Mouse (Mus musculus) limb, embryonic 11.5 days (tissue): Measurements from ENCODE around the gene Slc15a2. TPM values are rescaled to one million over a fixed set of nuclear protein-coding genes. Genes with fewer than 3 reads are reported as not detected.
A peak's percentile ranks its signal among the peaks of the same experiment; 100 is the strongest.

Source experiments
- ATAC-seq: fragments of 200-750 bp; cut with Nextera tagmentation; 2 replicates; pipeline ENCODE4 v1.8.0; 2017; ENCODE audit warnings: low read depth; ENCODE audit not compliant: insufficient number of reproducible peaks, low FRiP score, low TSS enrichment
- DNase-seq: peaks from one replicate; pipeline ENCODE4 v3.0.0-alpha.2; 2015; ENCODE audit warnings: low spot score
- H3K27ac ChIP-seq: fragments of 300-500 bp; sonication (generic); replicated peaks from 2 replicates; pipeline ENCODE4 v1.5.1; 2014; ENCODE audit warnings: low read depth, mild to moderate bottlenecking, low read length
- H3K27me3 ChIP-seq: fragments of 300-500 bp; sonication (generic); 2 replicates; pipeline ENCODE4 v1.6.1; 2014; ENCODE audit warnings: mild to moderate bottlenecking, low read length, mixed read lengths; ENCODE audit not compliant: control insufficient read depth, insufficient read depth
- H3K36me3 ChIP-seq: fragments of 300-500 bp; sonication (generic); 2 replicates; pipeline ENCODE4 v1.6.1; 2014; ENCODE audit warnings: mild to moderate bottlenecking, low read length, moderate library complexity, mixed read lengths; ENCODE audit not compliant: control insufficient read depth, insufficient read depth
- H3K4me1 ChIP-seq: fragments of 300-500 bp; sonication (generic); 2 replicates; pipeline ENCODE4 v1.6.1; 2014; ENCODE audit warnings: low read length, mixed read lengths; ENCODE audit not compliant: control insufficient read depth, insufficient read depth
- H3K4me2 ChIP-seq: fragments of 300-500 bp; sonication (generic); 2 replicates; pipeline ENCODE4 v1.6.1; 2014; ENCODE audit warnings: low read depth, mild to moderate bottlenecking, moderate library complexity; ENCODE audit not compliant: severe bottlenecking
- H3K4me3 ChIP-seq: fragments of 300-500 bp; sonication (generic); 2 replicates; pipeline ENCODE4 v1.5.1; 2014; ENCODE audit warnings: low read depth, low read length
- H3K9ac ChIP-seq: fragments of 300-500 bp; sonication (generic); 2 replicates; pipeline ENCODE4 v1.6.1; 2014; ENCODE audit warnings: mild to moderate bottlenecking, low read length
- H3K9me3 ChIP-seq: fragments of 300-500 bp; sonication (generic); 2 replicates; pipeline ENCODE4 v1.6.1; 2016; ENCODE audit warnings: low read length; ENCODE audit not compliant: control insufficient read depth
- WGBS: fragments of 180-500 bp; shearing (Covaris S2); extraction: QIAGEN DNeasy Blood & Tissue Kit; methylation state at CpG from one replicate; pipeline ENCODE4 v1.1.7; 2014; 5-methylcytosine and 5-hydroxymethylcytosine counted together
- polyA plus RNA-seq: library from polyadenylated mRNA; unstranded; fragments of >200 nt; fragmentation: Nextera tagmentation; extraction: Ambion mirVana; gene quantifications from 2 replicates; pipeline ENCODE4 v1.2.1, GENCODE M21; 2014

Slc15a2 gene
- 2.1 and 3.6 TPM in 2 replicates for polyA plus RNA-seq

DNA sequence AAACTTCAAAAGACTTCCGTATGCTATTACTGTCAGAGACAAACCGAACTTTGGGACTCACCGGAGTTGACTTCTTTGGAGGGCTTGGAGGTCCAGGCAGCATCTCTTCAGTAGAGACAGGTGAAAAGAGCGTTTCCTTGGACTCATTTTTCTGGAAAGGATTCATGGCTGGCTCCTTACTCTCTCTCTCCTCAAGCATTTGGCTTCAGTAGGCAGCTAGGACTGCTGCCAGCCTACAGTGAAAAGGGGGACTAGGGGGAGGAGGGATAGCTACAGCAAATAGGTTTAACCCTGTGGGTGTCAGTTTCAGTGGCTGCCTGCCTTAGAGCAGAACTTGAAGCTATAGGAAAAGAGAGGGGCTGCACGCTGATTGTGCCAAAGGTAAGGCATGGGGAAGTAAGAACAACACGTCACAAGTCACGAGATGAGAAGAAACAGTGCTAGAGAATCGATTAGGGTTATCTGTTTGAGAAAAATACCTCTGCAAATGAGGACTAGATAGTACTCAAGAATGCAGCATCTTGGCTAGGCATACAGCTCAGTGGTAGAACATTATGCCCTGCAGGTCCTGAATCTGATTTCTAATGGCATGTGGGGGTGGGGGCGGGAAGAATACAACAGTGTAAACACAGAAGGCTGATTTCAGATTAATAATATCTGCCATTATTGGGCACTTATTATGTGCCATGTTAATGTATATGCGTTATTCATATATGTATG lies at the start of gene Slc15a2:
Gene Slc15a2 (minus strand): TSS at position 369 of the 720 bp plus-strand sequence.
- no peaks in the 10 kb centered on the region for H3K36me3 ChIP-seq
- no peak within 1 kb of the TSS for H3K4me2 ChIP-seq
- no peak within 1 kb of the TSS for H3K4me3 ChIP-seq
- H3K27ac ChIP-seq: no peak within 1 kb of the TSS
- H3K9me3 ChIP-seq: no peaks in the 10 kb centered on the region
- DNase-seq: no peak
- WGBS: 78% methylated on average over 10 of the region's 10 CpGs
- no peak for ATAC-seq
- H3K27me3 ChIP-seq: no peaks in the 10 kb centered on the region
- H3K9ac ChIP-seq: no peak within 1 kb of the TSS
- H3K4me1 ChIP-seq: no peaks in the 10 kb centered on the region

DNA sequence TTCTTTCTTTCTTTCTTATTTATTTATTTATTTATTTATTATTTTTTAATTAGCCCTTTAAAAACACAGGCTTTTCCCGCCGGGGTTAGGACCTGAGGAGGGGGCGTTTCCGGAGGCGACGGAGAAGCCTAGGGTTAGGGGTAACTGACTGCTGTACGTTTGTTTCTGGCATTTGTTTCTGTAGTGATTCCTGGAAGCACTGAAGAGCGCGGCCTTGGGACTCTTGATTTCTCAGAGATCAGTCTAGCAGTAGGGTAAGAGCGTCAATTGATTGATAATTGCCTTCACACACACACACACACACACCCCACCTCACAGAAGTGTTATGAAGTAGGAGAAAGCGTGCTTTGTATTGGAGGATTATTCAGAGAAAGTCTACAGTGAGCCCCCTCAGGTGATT lies 44.1 kb upstream of the Slc15a2 start:
- no peak overlapping the region for H3K27ac ChIP-seq

DNA sequence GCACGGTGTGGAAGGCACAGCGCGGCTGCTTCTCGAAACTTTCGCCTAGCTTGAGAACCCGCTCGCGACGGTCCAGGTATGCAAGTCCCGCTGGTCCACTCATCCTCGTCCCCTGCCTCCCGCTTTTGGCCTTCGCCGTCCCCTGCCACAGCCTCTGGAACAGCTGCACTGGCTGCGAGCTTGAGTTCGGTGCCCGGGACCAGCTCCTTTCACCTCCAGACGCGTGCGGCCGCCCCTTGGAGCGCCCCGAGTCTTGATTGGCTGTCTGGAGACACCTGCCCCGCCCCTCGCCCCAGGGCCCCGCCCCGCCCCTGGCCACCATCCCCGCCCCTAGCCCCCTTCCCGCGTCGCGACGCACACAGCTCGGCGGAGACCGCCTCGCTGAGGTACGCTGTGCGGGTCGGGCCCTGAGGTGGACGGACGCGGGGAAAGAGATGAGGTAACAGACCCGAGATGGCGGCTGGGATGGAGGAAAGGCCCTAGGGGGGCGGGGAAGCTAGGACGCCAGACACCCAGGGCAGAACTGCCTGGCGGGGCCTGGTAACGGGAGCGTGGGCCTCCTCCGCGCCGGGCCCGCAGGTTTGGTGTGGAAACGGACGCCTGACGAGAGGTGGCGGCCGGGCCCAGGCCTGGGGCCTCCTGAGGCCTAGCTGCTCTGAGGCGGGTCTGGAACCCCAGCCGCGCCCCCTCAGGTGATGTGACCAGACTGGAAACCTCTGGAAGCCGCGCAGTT lies 43.5 kb upstream of the Slc15a2 start, which contains the start of gene Iqcb1:
Gene Iqcb1 (plus strand): TSS at position 332 of the 733 bp plus-strand sequence.
- Histone ChIP-seq H3K27me3 (no peaks in the 10 kb centered on the region), H3K4me3 (peak within 1 kb of the TSS; percentile 89), H3K36me3 (no peaks in the 10 kb centered on the region), H3K4me1 (no peaks in the 10 kb centered on the region), H3K27ac (peak within 1 kb of the TSS; percentile 76; the same call in 1 of the 2 replicates), H3K9ac (peak within 1 kb of the TSS; percentile 88), H3K4me2 (peak within 1 kb of the TSS; percentile 47), H3K9me3 (no peaks in the 10 kb centered on the region)
- ATAC-seq (peak; percentile 98), DNase-seq (peak; percentile 91)
- under 1% methylated on average over 61 of the region's 64 CpGs for WGBS

More for the DNA sequence above, 44.1 kb upstream of the Slc15a2 start:
- Histone ChIP-seq H3K9ac (peak overlapping the region; percentile 88), H3K4me2 (peak overlapping the region; percentile 47), H3K36me3 (no peaks in the 10 kb centered on the region), H3K9me3 (no peaks in the 10 kb centered on the region), H3K4me1 (no peaks in the 10 kb centered on the region), H3K4me3 (peak overlapping the region; percentile 89), H3K27me3 (no peaks in the 10 kb centered on the region)
- DNase-seq (no peak), ATAC-seq (peak; percentile 44)
- WGBS: 6% methylated on average over 11 of the region's 11 CpGs

DNA sequence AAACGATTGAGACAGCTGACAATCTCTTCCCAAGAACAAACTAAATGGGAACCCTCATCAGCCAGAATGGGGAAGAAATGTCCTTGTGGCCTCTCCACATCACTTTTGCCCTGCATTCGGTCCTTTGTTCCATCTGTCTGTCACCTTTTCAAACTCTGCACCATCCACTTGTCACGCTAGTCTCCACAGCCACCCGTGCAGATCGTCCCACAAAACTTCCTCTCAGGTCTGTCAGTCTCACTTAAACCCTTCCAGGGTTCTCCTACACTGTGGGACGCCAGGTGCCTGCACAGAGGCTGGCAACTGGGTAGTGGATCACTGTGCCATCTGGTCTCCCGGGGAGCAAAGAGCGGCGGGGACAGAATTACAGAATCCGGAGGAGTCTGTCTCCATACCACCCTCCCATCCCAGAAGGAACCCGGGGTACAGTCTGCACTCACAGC lies 42.9 kb upstream of the Slc15a2 start:
- ATAC-seq: peak; percentile 22; the same call in 1 of the 2 replicates
- H3K27ac ChIP-seq: no peak overlapping the region

DNA sequence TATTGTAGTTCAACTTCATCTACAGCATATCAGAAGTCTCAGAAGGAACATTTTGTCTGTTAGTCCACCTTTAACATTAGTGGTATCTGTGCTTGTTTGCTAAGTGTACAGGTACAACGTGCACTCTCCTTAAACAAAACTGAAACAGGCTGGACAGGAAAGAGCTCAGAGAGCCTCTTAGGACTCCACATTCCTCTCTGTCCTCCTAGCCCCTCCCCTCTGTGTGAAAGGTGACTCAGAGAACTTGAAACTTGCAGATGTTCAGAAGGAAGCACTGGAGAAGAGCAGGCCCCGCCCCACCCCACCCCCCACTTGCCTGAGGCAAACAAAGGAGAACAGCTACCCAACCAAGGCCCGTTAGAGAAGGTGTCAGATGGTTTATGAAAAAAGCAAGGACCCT lies 36.7 kb upstream of the Slc15a2 start:
- DNase-seq (peak; percentile 27), ATAC-seq (0 out of 2 replicates have a peak, but pooled peaks have one; percentile 60)
- Histone ChIP-seq H3K9ac (no peak overlapping the region), H3K4me3 (no peak overlapping the region), H3K4me2 (no peak overlapping the region), H3K27me3 (no peaks in the 10 kb centered on the region), H3K27ac (no peak overlapping the region), H3K9me3 (no peaks in the 10 kb centered on the region), H3K36me3 (no peaks in the 10 kb centered on the region), H3K4me1 (no peaks in the 10 kb centered on the region)
- WGBS: 3% methylated on average over 3 of the region's 3 CpGs

More for the DNA sequence above, 42.9 kb upstream of the Slc15a2 start:
- H3K36me3 ChIP-seq: no peaks in the 10 kb centered on the region
- H3K9ac ChIP-seq: peak overlapping the region; percentile 5; the same call in 1 of the 2 replicates
- no peaks in the 10 kb centered on the region for H3K9me3 ChIP-seq
- no peak for DNase-seq
- WGBS: 5% methylated on average over 11 of the region's 11 CpGs
- no peaks in the 10 kb centered on the region for H3K4me1 ChIP-seq
- peak overlapping the region; percentile 89 for H3K4me3 ChIP-seq
- no peaks in the 10 kb centered on the region for H3K27me3 ChIP-seq
- H3K4me2 ChIP-seq: peak overlapping the region; percentile 47

DNA sequence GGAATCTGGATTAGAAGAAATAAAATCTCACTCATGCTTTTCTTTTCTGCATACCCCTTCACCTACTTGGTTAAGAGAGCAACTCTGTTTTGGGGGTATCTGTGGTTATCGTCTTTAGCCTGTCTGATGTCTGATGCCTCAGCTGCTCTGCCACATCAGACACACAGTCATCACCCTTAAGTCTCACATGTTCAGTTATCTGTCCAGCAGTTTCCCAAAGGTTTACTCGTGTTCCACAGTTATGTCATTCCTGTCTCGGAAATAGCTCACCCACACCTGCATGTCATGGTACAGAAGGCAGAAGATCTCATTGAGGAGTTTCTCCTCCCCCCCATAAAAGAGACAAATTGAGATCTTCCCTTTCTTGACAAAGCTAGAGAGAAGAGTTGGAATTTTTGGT lies 36.0 kb upstream of the Slc15a2 start:
- Histone ChIP-seq H3K9ac (no peak overlapping the region), H3K27me3 (no peaks in the 10 kb centered on the region), H3K9me3 (no peaks in the 10 kb centered on the region), H3K4me2 (no peak overlapping the region), H3K36me3 (no peaks in the 10 kb centered on the region), H3K4me1 (no peaks in the 10 kb centered on the region), H3K4me3 (no peak overlapping the region), H3K27ac (no peak overlapping the region)
- no peak for DNase-seq
- ATAC-seq: no peak
- WGBS: 76% methylated on average over 3 of the region's 3 CpGs

DNA sequence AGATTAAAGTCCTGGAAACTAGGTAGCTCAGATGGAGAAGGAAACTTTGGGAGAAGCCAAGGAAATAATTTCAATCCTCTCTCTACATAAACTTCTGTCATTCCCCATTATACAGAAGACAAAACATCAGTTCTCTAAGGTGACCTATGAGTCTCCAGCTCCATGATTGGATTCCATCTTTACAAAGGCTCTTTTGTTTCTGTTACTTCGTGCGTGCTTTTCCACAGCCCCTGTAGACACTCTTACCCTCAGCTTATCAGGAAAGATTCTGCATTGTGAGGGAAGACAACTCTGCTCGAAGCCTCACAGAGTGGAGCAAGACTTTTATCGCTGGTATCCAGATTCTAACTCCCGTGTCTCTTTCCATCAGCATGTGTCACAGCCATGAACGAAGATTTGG lies 35.3 kb upstream of the Slc15a2 start:
- Histone ChIP-seq H3K27me3 (no peaks in the 10 kb centered on the region), H3K4me2 (no peak overlapping the region), H3K4me3 (no peak overlapping the region), H3K9ac (no peak overlapping the region), H3K4me1 (no peaks in the 10 kb centered on the region), H3K27ac (no peak overlapping the region), H3K36me3 (no peaks in the 10 kb centered on the region), H3K9me3 (no peaks in the 10 kb centered on the region)
- no peak for ATAC-seq
- DNase-seq: no peak
- 89% methylated on average over 6 of the region's 6 CpGs for WGBS

DNA sequence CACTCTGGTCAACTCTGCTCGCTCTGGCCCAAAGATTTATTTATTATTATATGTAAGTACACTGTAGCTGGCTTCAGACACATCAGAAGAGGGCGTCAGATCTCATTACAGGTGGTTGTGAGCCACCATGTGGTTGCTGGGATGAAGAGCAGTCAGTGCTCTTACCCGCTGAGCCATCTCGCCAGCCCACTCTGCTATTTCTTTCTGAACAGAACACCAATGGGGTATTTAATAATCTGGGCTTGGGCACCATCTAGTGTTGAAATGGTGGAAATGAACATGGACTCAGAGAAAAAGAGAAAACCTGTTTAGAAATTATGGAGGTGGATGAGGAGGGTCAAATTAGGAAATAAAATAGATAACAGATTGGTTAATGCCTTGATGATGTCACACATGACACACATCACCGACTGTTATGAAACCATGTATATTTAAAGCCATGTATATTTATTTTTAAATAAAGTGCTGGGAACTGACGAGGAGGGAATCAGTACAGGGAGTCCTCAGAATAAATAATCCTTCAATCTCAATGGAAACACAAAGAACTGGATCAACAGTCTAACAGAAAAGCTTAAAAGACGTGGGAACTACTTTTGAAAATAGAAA lies 32.7 kb upstream of the Slc15a2 start:
- ATAC-seq: peak; percentile 77; the same call in 1 of the 2 replicates
- H3K9ac ChIP-seq: no peak overlapping the region
- no peaks in the 10 kb centered on the region for H3K36me3 ChIP-seq
- DNase-seq: peak; percentile 70
- no peak overlapping the region for H3K4me3 ChIP-seq
- 20% methylated on average over 7 of the region's 7 CpGs for WGBS
- no peak overlapping the region for H3K4me2 ChIP-seq
- H3K9me3 ChIP-seq: no peaks in the 10 kb centered on the region
- no peak overlapping the region for H3K27ac ChIP-seq
- H3K4me1 ChIP-seq: no peaks in the 10 kb centered on the region
- H3K27me3 ChIP-seq: no peaks in the 10 kb centered on the region
